Mouse (Mus musculus) thymus, postnatal 4 days (tissue): Measurements from ENCODE around the gene Prss27.
A peak's percentile ranks its signal among the peaks of the same experiment; 100 is the strongest.

Experiments
- DNase-seq: peaks from one replicate; pipeline ENCODE4 v3.0.0; 2021

The Prss27 gene

DNA sequence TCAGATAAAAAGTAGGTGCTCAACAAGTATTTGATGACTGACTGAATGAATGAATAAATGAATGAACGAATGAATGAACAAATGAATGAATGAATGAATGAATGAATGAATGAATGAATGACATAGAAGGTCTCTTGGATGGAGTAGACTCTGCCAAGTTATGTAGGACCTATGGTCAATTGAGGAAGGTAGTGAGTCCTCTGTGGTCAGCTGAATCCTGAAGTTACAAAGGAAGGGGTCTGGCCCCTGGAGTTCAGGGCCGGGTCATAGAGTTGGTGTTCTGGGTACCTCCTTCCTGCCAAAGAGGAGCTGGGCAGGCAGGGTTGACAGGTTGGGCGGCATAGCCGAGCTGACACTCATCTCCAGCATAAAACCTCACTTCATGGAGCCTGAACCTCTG is at the start of gene Prss27:
Gene Prss27 (plus strand): TSS at position 301 of the 400 bp plus-strand sequence.
- no peak for DNase-seq

DNA sequence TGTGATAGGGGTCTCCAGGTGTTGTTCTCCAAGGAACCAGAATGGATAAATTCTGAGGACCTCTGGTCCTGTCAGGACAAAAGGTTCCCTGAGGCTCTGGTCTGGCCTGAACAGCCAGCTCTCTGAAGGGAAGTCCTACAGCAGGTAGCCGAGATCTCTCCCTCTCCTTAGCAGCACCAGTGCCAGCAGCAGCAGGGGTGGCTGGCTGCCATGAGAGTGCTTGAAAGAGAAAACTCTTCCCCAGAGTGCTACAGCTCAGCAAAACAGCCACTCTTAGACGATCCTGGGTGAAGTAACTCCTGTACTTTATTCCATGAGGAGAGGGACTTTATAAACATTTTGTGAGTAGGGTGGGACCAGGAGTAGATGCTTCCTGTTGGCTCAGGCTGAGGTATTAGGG is 48.1 kb upstream of the Prss27 start:
- DNase-seq, result no peak

DNA sequence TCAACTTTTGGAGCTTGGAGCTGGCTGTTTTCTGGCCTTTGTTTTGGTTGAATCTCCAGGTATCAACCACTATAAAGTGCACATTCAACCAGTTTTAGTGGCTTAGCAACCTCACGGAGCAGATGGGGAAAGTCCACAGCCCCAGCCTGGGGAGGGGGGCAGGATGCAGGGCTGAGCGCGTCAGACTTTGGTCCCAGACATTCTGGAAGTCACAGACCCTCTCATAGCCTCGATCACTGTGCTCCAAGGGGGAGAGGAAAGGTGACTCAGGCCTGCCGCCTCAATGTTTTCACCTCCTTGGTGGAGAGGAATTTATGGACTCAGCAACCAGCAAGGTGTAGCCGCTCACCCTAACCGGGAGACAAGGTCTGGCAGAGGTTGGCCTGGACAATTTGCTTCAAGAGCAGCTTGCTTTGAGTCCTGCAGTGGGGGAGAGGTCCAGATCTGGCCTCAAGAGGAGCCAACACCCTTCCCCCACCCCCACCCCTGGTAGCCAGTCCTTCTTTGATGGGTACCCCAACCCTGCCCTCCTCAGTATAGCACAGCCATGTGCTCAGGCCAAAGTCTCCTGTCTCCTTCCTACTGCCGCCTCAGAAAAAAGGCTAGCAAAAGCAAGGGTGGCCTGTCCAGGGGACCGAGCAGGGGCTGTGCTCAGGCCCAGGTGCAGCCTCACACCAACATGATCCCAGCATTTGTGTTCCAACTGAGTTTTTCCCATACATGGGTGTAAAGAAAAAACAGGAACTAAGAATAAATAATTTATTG is 45.0 kb upstream of the Prss27 start:
- no peak for DNase-seq

DNA sequence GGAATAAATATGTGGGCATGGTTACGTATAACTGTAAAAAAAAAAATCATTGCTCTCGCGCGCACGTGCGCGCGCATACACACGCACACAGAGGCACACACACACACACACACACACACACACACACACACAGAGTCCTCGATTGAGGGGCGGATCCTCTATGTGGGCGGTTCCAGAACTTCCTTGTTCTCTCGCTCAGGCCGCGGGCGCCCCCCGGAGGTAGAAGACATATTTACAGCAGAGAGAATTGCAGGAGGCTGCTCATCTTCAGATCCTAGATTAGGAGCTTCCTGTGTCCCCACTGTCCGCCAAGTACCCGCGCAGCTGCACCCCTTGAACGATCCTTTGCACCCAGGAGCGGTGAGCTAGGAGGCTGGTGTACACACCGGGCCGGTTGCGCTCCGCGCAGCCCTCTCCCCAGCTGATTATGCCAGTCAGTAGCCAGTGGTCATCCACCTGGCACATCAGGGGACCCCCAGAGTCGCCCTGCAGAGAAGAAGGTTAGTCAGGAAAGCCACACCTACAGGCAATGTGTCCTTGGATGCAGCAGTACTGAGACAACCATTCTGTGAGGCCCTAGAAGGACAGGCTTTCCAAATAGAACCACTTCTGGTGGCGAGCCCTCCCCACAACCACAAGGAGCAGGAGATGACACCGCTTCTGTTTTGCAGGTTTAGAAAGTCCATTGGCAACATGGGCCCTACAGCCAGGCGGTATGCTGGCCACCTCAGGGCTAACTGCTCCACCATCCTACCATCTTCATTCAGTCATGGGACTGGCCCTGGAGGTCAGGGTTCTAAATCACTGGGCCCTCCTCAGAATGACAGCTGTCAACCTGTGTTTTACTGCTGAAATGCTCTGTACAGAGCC is 44.1 kb upstream of the Prss27 start:
- DNase-seq, result peak; percentile 97

DNA sequence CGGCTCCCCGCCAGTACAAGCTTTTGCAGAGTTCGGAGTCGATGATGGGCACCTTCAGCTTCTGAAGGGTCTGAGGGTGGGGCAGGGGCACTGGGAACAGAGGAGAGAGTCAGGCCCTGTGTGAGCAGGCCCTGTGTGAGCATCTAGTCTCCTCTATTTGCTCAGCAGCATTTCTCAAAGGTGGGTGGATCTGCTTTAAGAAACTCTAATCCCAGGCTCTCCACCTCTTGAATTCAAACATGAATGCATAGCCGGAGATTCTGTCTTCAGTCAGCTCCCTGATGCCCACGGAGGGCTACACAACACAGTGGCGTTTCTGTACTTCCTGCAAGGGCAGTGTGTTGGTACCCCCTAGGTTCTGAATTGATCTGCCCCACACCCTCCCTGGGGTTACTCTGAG is 43.3 kb upstream of the Prss27 start:
- no peak for DNase-seq

DNA sequence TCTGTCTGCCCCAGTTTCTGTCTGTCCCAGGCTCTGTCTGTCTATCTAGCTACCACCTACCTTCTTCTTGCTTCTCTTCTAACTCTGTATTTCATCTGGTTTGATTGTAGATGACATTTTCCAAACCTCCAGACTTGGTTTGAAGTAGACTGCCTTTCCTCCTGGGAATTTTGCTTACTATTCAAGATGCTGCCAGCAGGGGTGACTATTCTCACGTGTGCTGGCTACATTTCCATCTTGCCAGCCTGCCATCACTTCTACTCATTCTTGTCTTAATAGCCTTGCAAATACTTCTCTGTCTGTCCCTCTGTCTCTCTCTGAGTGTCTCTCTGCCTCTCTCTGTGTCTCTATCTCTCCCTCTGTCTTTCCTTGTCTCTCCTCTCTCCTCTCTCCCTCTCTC is 42.5 kb upstream of the Prss27 start:
- DNase-seq, result no peak

DNA sequence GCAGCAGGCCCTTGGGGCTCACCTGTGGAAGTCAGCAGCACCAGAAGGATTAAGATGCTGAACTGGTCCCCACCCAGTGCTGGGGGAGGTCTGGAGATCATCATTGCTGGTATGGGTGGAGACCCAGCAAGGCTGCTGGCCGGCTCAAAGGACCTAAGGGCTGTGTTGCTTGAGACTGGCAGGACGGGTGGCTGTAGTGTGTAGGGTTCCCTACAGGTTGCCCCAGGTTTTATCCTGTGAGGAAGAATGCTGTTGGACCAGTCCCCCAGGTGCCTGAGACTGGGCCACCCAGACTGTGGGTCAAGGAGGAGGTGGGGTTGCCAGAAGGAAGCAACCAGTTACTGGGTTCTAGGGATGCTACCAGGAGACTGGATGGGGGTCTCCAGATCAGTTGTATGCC is 40.0 kb upstream of the Prss27 start, which contains the start of gene Prss22:
Gene Prss22 (minus strand): TSS at position 200 of the 400 bp plus-strand sequence.
- DNase-seq, result no peak

DNA sequence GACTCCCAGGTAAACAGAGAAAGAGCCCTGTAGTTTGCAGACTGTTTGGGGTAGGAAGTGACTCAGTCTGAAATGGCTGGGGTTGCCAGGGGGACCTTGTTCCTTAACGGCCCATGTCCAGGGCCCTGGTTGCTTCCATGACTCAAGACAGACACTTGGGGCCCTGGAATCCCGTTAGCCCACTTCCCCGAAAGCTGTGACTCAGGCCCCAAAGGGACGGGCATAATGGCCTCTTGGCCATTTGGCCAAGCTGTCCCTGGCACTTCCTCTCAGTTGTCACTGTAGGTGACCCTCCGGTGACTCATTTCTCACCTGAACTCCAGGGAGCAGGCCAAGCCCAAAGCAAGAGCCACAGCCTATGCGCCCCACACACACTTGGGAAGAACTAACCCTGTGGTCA is 39.6 kb upstream of the Prss27 start:
- no peak for DNase-seq

DNA sequence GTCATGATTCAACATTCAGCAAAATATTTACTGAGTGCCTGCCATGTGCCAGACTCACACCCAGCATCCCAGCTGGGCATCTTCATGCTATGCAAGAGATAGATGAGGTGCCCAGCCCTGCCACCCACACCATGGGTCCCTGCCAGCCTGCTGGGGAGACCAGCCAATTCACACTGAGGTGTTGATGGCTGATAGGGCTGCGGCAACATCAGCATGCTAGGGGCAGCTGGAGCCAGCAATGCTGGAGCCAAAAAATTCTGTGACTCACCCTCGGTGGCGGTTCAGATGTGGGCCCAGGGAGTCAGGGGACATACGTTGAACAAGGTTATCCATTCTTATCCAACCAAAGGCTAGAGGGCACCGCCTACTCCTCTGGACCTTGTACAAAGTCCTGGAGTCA is 37.5 kb upstream of the Prss27 start:
- no peak for DNase-seq

DNA sequence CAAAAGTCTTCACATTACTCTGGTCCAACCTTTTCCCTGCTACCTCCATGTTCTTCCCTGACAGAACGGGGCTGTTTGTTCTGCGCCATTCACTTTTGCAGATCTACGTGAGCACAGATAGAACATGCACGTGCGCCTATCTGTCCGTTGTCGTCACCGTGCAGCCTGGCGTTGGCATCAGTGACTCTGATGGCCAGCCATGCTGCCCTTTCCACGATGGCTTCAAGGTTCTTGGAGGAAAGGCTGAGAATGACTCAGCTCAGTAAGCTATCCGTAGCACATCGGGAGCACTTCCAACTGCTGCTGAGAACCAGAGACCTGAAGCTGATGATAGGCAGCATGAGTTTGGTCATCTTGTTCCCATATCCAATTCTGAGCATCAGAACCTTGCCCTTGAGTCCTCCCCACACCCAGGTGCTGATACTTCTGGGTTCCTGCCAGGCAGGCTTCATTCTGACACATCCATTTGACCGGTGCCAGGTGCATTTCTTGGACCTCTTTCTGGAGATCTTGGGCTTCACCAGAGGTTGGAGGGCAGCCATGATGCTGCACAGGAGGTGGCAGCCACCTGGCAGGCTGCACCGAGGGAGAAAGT is 33.8 kb upstream of the Prss27 start:
- DNase-seq, result no peak

DNA sequence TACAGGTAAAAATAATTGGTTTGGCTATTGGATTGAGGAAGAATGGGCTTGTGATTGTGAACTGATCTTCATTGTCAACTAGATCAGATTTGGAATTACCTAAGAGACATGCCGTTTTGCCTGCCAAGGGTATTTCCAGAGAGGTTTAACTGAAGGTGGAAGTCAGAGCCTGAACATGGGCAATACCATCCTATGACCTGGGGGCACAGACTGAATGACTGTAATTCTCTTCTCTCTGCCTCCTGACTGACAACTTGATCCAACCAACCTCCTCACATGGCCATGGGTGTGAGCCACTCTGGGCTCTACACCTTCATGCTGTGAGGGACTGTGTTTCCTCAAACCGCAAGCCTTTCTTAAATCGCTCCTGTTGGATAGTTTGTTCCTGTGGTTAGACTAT is 32.9 kb upstream of the Prss27 start:
- DNase-seq, result no peak

DNA sequence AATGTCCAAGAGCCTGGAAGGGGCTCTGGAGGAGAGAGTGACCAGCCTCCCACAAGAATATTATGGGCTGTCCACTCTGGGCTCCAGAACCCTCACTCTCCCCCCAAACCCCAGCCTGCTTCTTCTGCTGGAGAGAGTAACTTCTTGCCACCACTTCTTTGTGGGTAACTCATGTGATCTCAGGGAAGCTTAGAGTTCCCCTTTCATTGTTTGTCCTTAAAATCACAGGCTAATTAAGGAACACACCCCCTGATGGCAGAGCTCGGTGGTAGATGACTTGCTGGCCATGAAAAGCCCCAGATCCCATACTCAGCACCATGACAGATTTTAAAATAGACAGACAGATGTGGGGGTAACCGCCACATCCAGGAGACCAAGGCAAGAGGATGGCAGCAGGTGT is 31.0 kb upstream of the Prss27 start:
- no peak for DNase-seq

DNA sequence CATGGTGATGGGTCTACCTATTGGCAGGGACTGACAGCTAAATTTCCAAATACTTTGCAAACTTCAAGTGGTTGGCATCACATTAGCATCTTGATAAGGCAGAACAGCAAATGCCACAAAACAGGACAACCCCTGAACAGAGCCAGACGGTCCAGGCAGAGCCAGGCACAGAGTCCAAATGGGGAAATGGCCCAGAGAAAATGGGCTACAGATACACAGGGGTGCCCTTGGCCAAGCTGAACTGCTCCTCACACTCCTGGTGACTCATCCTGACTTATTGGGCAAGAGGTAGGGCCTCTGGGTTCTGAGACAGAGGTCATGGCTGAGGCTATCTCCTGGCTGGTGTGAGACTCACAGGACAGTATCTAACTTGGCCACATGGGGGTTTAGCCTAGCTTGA is 30.6 kb upstream of the Prss27 start:
- DNase-seq, result no peak

DNA sequence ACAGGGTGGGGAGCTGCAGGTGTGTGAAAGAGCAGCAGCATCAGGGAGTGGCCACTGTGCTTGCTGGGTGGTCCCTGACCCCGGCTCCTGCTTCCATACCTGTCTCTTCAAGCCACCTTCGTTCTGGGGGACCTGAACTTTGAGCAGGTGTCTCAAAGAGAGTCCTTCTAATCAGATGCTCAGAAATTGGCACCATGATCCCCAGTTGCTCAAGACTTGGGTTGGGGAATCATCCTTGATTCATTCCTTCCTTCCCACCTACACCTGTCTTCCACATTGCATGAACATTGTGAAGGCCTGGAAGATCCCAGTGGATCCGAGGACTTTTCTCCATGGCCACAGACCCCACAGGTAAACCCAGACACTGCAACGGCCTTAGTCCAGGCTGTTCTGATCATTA is 29.8 kb upstream of the Prss27 start:
- no peak for DNase-seq

DNA sequence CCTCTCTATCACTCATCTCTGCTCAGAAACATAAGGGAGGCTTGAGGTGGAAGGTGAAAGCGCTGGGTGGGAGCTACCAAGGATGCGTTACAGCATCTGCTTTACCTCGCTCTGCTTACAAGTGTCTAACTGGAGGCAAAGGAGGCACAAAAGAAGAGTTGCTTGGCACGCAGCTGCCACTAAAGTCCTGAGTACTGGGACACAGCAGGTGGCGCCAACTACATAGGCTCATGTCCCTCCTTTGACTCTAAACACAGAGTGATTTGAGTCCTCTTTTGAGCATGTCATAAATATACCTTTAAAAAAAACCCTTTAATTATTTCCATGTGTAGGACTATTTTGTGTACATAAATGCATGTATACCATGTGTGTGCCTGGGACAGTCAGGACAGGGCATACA is 28.3 kb upstream of the Prss27 start:
- peak; percentile 44 for DNase-seq

DNA sequence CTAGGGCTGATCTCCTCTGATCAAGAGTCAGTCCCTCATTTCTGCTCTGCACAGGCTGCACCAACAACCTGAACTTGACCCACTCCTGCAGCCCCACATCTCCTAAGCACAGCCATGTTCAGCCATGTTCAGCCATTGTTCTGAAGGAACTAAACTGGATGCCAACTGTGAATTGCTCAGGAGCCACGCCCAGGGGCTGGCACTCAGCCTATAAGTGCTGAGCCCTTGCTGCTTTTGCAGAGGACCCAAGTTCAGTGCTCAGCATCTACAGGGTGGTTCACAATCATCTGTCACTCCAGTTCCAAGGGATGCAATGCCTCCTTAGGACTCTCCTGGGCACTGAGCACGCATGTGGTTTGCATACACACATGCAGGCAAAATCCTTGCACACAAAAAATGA is 25.0 kb upstream of the Prss27 start:
- DNase-seq, result no peak

DNA sequence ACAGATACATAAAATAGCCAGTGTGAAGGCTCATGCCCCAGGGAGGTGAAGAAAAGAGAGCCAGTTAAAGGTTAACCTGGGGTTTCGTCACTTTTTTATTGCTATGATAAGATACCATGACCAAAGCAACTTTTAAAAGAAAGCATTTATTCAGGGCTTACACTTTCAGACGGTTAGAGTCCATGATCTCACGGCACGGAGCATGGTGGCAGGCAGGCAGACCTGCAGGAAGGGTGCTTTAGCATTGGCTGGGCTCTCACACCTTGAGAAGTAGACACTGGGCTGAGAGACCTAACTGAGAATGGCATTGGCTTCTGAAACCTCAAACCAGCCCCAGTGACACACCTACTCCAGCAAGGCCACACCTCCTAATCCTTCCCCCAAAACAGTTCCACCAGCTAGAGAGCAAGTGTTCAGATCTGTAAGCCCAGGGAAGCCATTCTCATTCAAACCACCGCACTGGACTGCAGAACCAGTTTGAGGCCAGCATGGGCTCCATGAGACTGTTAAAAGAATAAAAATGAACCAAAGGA is 23.4 kb upstream of the Prss27 start:
- no peak for DNase-seq

DNA sequence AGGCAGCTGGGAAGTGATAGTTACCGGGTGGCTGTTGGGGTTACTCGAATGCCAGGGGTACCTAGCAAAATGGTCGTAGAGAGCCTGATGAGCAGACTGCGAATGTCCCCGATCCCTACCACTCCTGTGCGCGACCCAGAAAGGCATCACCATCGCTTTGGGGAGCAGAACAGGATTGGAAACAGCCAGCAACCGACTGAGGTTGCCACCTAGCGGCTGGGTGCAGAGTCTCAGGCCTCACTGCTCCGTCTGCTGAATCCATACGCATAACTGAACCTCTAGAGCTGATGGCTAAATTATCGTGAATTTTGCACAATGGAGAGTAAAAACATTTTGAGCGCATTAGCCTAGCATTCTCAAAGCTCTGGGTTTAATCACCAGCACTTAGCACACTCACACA is 22.2 kb upstream of the Prss27 start:
- peak; percentile 67 for DNase-seq

DNA sequence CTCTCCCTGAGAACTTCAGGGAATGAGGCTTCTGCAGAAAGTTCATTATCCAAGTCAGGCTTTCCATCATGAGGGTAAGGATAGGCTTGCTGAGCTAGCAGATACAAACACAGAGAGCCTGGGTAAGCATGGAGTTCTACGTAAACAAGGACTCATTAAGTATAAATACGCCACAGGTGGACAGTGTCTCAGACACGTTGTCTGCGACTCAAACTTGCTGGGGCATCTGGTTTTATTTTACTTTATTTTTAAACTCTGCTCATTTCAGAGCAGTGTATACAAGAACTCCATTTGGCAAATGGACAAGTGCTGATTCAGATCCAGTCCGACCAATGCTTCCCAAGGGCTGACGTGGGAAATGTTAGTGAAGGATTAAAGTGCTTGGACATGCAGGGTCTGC is 17.2 kb upstream of the Prss27 start:
- no peak for DNase-seq

DNA sequence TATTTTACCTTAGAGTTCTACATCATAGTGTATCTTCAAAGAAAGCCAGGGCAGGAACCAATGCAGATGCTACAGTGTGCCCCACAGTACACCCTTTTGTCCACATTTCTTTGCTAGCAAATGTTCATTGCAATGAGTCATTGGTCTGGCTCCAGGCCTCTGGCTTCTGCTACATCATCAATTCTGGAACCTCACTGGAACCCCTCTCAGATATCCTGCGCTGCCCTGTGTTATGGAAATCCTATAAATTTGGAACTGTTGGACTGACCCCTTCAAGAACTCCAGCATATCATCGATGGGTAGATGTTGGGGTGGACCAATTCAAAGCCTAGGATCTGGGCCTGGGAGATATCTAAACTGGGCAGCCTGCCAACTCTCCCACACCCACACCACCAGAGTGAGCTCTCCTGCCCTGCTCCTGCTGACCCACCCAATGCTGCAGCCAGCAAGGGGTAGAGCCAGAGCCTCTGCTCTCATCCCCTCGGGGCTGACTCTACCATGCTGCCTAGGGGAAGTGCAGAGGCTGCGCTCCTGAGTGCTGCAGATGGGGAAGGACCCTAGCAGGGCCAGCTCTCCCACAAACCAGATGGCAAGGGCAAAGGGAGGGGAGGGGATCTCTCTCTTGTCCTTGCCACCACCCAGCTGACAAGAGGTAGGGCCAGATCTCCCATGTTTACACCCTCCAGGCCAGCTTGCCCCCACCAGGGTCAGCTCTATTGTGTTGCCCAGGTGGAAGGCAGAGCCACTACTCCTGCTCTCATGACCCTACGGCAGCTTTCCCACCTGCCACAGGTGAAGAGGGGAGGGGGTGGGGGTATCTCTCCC is 16.4 kb upstream of the Prss27 start:
- DNase-seq, result no peak

DNA sequence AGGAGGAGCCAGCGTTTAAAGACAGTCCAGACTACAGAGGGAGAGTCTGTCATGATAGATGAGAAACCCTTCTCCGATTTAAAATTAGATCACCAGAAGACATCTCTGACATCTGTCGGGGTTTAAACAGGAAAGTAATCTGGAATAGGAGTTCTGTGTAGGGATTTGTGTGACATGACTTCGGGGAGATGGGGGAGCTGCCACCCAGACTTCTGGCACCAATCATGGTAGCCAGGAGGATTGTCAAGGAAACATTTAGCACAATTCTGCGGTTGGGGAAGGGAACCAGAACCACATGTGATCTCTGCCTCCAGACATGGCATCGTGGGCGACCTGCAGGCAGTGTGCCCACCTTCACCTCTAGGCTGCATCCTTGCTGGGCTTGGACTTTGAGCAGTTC is 8.5 kb upstream of the Prss27 start:
- DNase-seq, result no peak

DNA sequence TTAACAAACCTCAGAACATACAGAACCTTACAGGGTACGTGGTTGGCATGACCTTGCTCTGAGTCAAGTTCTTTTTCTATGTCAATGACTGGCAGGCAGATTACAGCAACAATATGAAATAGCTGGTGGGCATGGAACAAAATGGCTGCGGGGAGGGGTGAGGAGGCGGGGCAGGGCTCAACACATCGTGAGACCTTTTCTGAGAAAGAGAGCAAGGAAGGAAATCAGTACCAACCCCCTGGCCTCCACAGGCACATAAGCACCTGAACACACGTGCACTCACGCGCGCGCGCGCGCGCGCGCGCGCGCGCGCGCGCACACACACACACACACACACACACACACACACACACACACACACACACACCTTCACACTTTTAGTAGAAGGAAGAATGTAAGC is 7.4 kb upstream of the Prss27 start:
- DNase-seq, result no peak

DNA sequence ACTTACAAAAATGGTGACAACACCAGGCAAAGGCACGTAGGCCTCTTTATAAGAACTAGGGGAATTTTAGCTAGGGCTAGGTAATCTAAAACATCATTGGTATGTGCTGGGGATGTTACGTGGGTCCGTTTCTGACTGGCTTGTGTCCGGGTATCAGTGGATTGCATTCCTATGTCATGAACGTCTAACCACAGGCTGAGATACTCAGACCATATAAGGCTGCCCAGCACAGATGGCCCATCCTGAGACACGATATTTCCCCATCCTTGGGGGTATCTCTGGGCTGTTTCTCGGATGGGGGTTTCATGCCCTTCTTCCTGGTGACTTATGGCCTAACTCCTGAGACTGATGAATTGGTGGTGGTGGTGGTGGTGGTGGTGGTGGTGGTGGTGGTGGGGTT is 2.9 kb upstream of the Prss27 start:
- DNase-seq, result no peak
